Mouse (Mus musculus) forebrain, embryonic 15.5 days (tissue): ENCODE measurements around the gene Gm10972. TPM values are rescaled to one million over a fixed set of nuclear protein-coding genes. Genes with fewer than 3 reads are reported as not detected.
"Not testable (repeated sequence)": the region's sequence is repeated elsewhere in the genome, so short reads cannot be mapped to it uniquely, and the experiment has no call there.

Experiments
- ATAC-seq: fragments of 200-750 bp; cut with Nextera tagmentation; replicated peaks from 2 replicates; pipeline ENCODE4 v1.8.0; 2017; ENCODE audit warnings: mild to moderate bottlenecking, moderate TSS enrichment, moderate library complexity
- H3K27ac ChIP-seq: fragments of 300-500 bp; sonication (generic); replicated peaks from 2 replicates; pipeline ENCODE4 v1.5.1; 2015; ENCODE audit warnings: mild to moderate bottlenecking, inconsistent platforms
- H3K27me3 ChIP-seq: fragments of 300-500 bp; sonication (generic); 2 replicates; pipeline ENCODE4 v1.6.1; 2015; ENCODE audit warnings: inconsistent platforms
- H3K36me3 ChIP-seq: fragments of 300-500 bp; sonication (generic); 2 replicates; pipeline ENCODE4 v1.6.1; 2015; ENCODE audit warnings: mild to moderate bottlenecking, inconsistent platforms
- H3K4me1 ChIP-seq: fragments of 300-500 bp; sonication (generic); 2 replicates; pipeline ENCODE4 v1.6.1; 2015; ENCODE audit warnings: inconsistent platforms
- H3K4me2 ChIP-seq: fragments of 300-500 bp; sonication (generic); replicated peaks from 2 replicates; pipeline ENCODE4 v1.6.1; 2015; ENCODE audit warnings: mild to moderate bottlenecking, inconsistent platforms
- H3K4me3 ChIP-seq: fragments of 300-500 bp; sonication (generic); 2 replicates; pipeline ENCODE4 v1.5.1; 2015; ENCODE audit warnings: mild to moderate bottlenecking, inconsistent platforms
- H3K9ac ChIP-seq: fragments of 300-500 bp; sonication (generic); replicated peaks from 2 replicates; pipeline ENCODE4 v1.6.1; 2015; ENCODE audit warnings: mild to moderate bottlenecking, inconsistent platforms
- H3K9me3 ChIP-seq: fragments of 300-500 bp; sonication (generic); 2 replicates; pipeline ENCODE4 v1.6.1; 2016; ENCODE audit warnings: inconsistent platforms
- WGBS: fragments of 180-500 bp; shearing (Covaris S2); methylation state at CpG from one replicate; pipeline ENCODE4 v1.1.7; 2015; ENCODE audit warnings: mixed read lengths; 5-methylcytosine and 5-hydroxymethylcytosine counted together
- polyA plus RNA-seq: library from polyadenylated mRNA; unstranded; fragments of >200 nt; fragmentation: Nextera tagmentation; extraction: Ambion mirVana; gene quantifications from 2 replicates; pipeline ENCODE4 v1.2.1, GENCODE M21; 2015

The Gm10972 gene
- polyA plus RNA-seq, result not detected in 2 replicates

DNA sequence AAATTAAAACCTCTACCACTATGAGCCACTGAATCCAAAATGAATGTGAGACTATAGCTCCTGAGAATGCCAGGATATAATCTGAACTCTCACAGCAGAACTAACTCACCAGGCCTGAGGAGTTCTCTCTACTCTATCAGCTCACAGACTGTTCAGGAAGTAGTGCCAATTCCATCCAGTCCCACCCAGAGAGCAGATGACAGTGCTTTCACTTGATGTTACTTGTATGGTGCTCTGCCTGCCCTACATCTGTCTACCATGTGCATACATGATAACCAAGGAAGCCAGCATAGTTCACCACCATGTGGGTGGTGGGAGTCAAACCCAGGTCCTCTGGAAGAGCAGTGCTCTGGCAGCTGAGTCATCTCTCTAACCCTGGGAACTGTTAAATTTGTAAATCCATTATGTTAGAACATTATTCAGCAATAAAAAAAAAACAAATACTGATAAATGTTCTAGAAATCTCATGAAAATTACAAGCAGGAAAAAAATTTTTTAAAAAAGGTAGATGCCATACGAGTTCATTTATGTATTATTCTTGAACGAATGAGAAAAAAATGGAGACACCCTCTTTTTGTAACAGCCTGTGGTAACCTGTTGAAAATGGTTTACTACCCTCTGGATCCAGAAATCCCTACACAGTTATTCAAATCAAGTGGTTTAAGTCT lies at the start of gene Gm10972:
Gene Gm10972, plus strand, starts transcription at position 618 of the 668 bp plus-strand sequence.
- WGBS, result 75% methylated on average over 2 of the region's 2 CpGs
- ATAC-seq, result not testable (repeated sequence)

DNA sequence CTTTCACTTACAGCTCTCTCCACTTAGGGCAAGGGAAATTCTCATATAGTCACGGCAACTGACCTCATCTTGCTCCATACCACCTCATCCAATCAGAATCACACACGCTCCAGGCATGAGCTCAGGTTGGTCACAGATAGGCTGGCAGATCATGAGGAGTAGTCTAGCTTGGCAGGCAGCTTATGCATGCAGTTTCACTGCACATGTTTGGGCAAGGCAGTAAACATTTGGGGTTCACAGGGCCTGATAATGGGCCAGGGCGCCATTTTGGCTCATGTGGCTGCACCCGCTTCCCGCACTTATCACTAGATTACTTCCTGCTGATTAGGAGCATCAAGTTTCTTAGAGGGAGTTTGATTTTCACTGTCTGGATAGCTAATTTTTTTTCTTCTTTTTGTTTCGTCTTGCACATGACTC lies 47.0 kb upstream of the Gm10972 start:
- Histone ChIP-seq H3K4me3 (no peak overlapping the region), H3K27ac (no peak overlapping the region), H3K9me3 (no peaks in the 10 kb centered on the region), H3K9ac (no peak overlapping the region), H3K4me1 (no peaks in the 10 kb centered on the region), H3K27me3 (no peaks in the 10 kb centered on the region), H3K36me3 (no peaks in the 10 kb centered on the region), H3K4me2 (no peak overlapping the region)
- 96% methylated on average over 6 of the region's 6 CpGs for WGBS
- no peak for ATAC-seq

More for the DNA sequence above, at the start of gene Gm10972:
- not testable (repeated sequence) for H3K4me3 ChIP-seq, H3K27ac ChIP-seq, H3K27me3 ChIP-seq, H3K9me3 ChIP-seq, H3K36me3 ChIP-seq, H3K4me1 ChIP-seq, H3K4me2 ChIP-seq, H3K9ac ChIP-seq

DNA sequence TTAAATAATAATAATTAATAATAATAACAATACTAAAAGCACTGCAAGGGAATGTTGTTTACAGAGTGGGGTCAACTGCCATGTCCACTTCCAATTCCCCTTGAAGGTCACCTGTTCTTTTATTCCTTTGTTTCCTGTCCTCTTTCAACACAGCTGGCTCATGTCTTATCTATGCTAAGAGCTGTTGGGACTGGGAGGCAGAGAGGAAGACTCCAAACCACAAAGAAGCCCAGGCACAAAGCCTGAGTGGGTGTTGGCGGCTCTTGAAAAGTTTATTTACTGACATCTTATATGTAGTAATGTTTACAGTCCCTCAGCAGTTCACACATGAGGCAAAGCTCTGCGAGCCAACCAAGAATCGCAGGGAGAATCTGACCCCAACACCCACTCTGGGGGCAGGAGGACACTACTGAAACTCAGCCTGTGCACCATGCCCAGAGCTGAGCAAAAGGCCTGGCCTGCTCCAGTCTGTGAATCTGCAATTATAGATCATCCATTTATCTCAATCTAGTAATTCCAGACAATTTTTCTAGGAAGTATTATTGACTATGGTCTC lies 45.6 kb upstream of the Gm10972 start:
- ATAC-seq, result no peak
- no peak overlapping the region for H3K4me3 ChIP-seq
- H3K27ac ChIP-seq, result no peak overlapping the region
- H3K4me1 ChIP-seq, result no peaks in the 10 kb centered on the region
- 86% methylated on average over 3 of the region's 3 CpGs for WGBS
- H3K27me3 ChIP-seq, result no peaks in the 10 kb centered on the region
- no peak overlapping the region for H3K4me2 ChIP-seq
- no peaks in the 10 kb centered on the region for H3K36me3 ChIP-seq
- H3K9me3 ChIP-seq, result no peaks in the 10 kb centered on the region
- H3K9ac ChIP-seq, result no peak overlapping the region

DNA sequence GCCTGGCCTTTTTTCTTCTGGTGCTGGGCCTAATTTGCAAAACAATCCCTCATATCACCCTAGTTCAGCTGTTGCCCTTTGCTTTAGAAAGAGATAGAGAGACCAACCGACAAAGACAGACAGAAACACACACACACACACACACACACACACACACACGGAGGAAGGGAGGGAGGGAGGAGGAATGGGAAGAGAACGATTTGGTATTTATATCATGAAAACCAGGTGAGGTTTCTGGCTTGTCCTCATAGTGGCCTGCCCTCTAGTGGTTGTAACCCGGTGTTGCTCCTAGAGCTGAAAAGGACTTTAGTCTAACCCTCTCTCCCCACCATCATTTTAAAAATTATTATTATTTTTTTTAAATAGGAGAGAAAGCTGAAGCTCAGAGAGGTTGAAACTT lies 41.0 kb upstream of the Gm10972 start:
- Histone ChIP-seq H3K27me3 (no peaks in the 10 kb centered on the region), H3K4me2 (no peak overlapping the region), H3K27ac (no peak overlapping the region), H3K9me3 (no peaks in the 10 kb centered on the region), H3K9ac (no peak overlapping the region), H3K4me1 (no peaks in the 10 kb centered on the region), H3K4me3 (no peak overlapping the region), H3K36me3 (no peaks in the 10 kb centered on the region)
- ATAC-seq, result no peak
- 5% methylated on average over 4 of the region's 4 CpGs for WGBS

DNA sequence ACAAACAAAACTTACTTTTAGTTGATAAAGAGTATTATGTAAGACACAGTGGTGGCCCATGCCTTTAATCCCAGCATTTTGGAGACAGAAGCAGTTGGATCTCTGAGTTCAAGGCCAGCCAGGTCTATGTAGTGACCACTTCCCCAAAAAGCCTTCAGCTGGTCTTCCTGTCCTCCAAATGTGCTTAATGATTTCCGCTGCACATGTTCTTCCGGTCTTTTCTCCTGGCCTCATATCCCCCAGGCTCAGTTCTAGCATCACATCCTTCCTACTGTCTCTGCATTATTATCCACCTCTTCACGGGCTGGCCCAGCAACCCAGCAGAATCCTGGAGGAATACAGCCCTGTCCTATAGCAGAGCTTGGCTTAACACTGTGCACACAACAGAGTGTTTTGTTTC lies 33.3 kb upstream of the Gm10972 start:
- Histone ChIP-seq H3K36me3 (no peaks in the 10 kb centered on the region), H3K4me1 (peaks cover 15% of the 10 kb centered on the region), H3K4me3 (no peak overlapping the region), H3K9me3 (no peaks in the 10 kb centered on the region), H3K27me3 (no peaks in the 10 kb centered on the region), H3K9ac (no peak overlapping the region), H3K27ac (no peak overlapping the region), H3K4me2 (no peak overlapping the region)
- WGBS, result 91% methylated on average over 3 of the region's 3 CpGs
- ATAC-seq, result no peak

DNA sequence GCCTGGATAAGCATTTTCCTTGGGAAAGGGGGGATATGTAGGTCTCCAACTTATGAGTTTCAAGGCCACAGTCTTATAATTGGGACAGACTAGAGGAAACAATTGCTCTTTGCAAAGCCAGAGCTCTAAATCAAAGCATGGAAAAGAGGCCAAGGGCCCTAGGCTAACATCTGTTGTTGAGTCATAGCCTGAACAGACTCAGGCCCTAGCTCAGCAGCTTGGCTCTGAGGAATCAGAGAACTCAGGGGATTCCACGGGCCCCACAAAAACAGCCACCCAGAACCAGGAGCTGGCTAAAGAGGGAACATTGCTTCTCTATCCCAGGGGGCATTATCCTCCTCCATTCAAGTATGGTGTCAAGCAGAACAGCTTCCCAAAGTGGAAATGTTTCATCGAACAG lies 32.3 kb upstream of the Gm10972 start:
- Histone ChIP-seq H3K36me3 (no peaks in the 10 kb centered on the region), H3K27ac (peak overlapping the region; percentile 48; the same call in 1 of the 2 replicates), H3K4me2 (no peak overlapping the region), H3K9me3 (no peaks in the 10 kb centered on the region), H3K4me3 (no peak overlapping the region), H3K27me3 (no peaks in the 10 kb centered on the region), H3K9ac (no peak overlapping the region), H3K4me1 (peaks cover 15% of the 10 kb centered on the region)
- WGBS, result 75% methylated on average over 2 of the region's 2 CpGs
- no peak for ATAC-seq

DNA sequence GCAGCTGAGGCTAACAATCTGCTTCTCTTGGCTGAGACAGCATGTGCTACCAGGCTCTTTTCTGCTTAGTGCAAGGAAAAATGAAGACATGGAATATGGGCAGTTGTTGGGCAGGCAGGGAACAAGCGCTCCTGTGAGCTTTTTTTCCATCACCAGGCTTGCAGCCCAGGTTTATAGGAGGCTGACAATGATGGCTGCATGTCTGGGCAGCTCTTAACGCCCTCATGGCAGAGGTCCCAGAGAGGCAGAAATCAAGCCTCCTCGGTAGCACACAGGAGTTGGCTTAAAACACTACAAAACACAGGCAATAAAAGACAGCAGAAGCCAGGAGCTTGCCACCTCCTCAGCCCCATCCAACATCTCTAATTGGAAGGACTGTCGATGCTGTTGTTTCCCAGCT lies 31.6 kb upstream of the Gm10972 start:
- no peak for ATAC-seq
- peaks cover 15% of the 10 kb centered on the region for H3K4me1 ChIP-seq
- peak overlapping the region; percentile 48 for H3K27ac ChIP-seq
- H3K9ac ChIP-seq, result no peak overlapping the region
- H3K27me3 ChIP-seq, result no peaks in the 10 kb centered on the region
- no peaks in the 10 kb centered on the region for H3K9me3 ChIP-seq
- H3K4me3 ChIP-seq, result no peak overlapping the region
- H3K36me3 ChIP-seq, result no peaks in the 10 kb centered on the region
- no peak overlapping the region for H3K4me2 ChIP-seq
- WGBS, result 55% methylated on average over 4 of the region's 4 CpGs

DNA sequence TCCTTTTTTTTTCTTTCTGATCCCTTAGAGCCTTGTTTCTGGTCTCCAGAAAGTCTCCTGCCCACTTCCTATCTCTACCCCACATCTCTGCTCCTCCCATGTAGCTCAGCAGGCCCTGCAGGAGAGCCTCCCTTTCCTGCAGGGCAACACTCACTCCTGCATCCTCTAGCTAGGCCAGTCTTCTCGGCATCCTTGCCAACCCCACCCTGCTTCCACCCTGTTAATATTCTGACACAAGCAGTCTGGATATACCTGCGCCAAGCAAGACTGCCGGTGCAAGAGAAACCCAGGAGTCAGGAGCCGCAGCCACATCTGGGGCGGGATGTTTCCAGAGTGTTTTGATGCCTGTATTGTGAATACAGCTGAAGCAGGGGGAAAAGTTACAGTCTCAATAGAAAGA lies 31.1 kb upstream of the Gm10972 start:
- Histone ChIP-seq H3K9me3 (no peaks in the 10 kb centered on the region), H3K36me3 (no peaks in the 10 kb centered on the region), H3K9ac (no peak overlapping the region), H3K27ac (peak overlapping the region; percentile 48; the same call in 1 of the 2 replicates), H3K27me3 (no peaks in the 10 kb centered on the region), H3K4me3 (no peak overlapping the region), H3K4me1 (peaks cover 15% of the 10 kb centered on the region), H3K4me2 (no peak overlapping the region)
- no peak for ATAC-seq
- WGBS, result 78% methylated on average over 5 of the region's 5 CpGs

DNA sequence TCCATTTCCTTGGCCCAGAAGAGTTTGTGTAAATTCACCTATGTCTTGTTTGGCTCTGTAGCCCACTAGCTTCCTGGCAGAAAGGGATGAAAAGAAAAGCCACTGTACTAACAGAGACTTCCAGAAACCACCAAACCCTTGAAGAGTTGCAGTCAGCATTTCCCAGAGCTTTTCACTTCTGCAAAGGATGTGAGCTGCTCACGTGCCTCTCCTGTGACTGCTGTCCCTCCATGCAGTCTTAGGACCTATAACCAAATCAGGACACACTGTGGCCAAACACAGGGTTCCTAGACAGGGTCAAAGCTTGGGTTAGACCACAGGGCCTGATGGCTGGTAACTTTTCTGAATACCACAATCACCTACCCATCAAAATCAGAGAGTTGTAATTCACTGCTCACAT lies 30.6 kb upstream of the Gm10972 start:
- 82% methylated on average over 1 of the region's 1 CpGs for WGBS
- H3K27ac ChIP-seq, result no peak overlapping the region
- H3K9me3 ChIP-seq, result no peaks in the 10 kb centered on the region
- H3K36me3 ChIP-seq, result no peaks in the 10 kb centered on the region
- H3K4me3 ChIP-seq, result no peak overlapping the region
- H3K4me2 ChIP-seq, result no peak overlapping the region
- no peak for ATAC-seq
- no peaks in the 10 kb centered on the region for H3K27me3 ChIP-seq
- no peak overlapping the region for H3K9ac ChIP-seq
- H3K4me1 ChIP-seq, result peaks cover 15% of the 10 kb centered on the region

DNA sequence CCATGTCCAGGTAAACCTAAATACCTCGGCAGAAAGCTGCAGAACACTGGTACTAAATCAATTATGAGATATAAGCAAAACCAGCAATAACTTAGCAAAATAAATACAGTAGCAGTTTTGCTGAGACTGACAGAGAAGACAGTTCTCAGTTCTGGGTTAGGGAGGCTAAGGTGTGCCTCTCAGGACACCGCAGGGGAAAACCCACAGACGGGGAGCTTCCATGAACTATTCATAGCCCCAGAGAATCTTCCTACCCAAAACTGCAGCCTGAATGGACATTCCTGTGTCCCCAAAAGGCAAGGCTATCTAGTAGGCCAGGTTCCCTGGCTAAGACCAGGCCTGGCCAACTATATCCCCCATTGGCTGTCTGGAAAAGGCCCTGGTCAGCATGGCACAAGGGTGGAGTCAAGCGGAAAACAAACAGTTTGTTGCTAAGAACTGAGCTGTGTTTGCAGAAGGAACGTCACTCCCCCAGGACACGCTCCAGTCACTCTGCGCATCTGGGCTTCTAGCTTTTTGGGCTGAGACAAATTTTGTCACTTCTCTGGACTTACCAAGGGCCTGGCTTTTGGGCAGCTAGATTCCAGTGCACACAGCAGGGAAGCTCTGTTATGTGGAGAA lies 29.5 kb upstream of the Gm10972 start:
- ATAC-seq, result no peak
- no peaks in the 10 kb centered on the region for H3K36me3 ChIP-seq
- no peak overlapping the region for H3K4me2 ChIP-seq
- whole genome bisulfite sequencing, result 71% methylated on average over 7 of the region's 7 CpGs
- H3K27me3 ChIP-seq, result no peaks in the 10 kb centered on the region
- H3K4me3 ChIP-seq, result no peak overlapping the region
- H3K9ac ChIP-seq, result no peak overlapping the region
- no peak overlapping the region for H3K27ac ChIP-seq
- H3K9me3 ChIP-seq, result no peaks in the 10 kb centered on the region
- H3K4me1 ChIP-seq, result peaks cover 15% of the 10 kb centered on the region

DNA sequence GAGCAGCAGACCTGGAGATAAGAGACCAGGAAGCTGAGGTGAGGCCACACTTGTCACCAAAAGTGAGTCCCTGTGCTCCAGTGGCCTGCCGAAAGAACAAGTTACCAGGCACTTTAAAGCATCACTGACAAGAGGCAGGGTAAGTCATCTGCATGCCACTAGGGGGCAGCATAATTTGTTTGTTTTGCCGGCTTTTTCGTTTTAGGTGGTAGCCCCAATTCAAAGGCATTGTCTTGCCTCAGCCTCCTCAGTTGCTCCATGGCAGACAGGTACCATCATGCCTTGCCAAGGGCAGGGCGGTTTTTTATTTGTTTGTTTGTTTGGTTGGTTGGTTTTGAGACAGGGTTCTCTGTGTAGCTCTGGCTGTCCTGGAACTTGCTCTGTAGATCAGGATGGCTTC lies 26.2 kb upstream of the Gm10972 start:
- no peaks in the 10 kb centered on the region for H3K36me3 ChIP-seq
- no peak overlapping the region for H3K9ac ChIP-seq
- WGBS, result 61% methylated on average over 4 of the region's 4 CpGs
- H3K9me3 ChIP-seq, result no peaks in the 10 kb centered on the region
- no peak overlapping the region for H3K4me2 ChIP-seq
- no peak overlapping the region for H3K4me3 ChIP-seq
- H3K27ac ChIP-seq, result no peak overlapping the region
- peaks cover 2% of the 10 kb centered on the region; the same call in 1 of the 2 replicates for H3K4me1 ChIP-seq
- H3K27me3 ChIP-seq, result no peaks in the 10 kb centered on the region
- no peak for ATAC-seq

DNA sequence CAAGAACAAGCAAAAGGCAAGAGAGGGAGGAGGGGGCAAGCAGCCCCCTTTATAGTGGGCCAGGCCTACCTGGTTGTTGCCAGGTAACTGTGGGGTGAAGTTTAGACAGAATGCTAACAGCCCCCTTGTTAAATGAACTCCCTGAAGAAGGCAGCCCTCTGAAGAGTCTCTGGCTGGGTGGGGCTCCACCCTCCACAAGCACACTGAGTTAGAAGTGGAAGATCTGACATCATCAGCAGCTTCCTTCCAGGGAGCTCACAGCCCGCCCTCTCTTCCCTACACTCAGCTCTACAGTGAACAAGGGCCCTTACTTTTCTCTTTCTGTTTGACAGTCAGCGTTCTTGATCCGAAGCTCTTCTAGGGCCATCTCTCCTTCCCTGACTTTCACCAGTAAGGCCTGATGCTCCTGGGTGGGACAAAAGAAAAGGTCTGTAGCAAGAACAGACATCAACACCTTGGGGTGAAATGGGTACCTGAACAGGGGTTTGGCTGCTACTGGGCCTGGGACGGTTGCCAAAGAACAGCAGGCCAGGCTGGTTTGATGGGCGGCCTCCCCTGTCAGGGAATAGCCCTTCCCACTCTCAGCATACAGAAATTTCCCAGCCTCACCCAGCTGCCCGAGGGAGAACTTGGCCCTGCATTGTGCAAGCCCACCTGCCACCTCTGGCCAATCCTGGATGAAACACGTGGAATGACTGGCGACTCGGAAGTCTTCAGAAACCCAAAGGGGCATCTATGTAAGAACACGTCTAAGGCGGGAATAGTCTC lies 21.0 kb upstream of the Gm10972 start:
- Histone ChIP-seq H3K27me3 (no peaks in the 10 kb centered on the region), H3K36me3 (no peaks in the 10 kb centered on the region), H3K4me1 (no peaks in the 10 kb centered on the region), H3K27ac (no peak overlapping the region), H3K9ac (no peak overlapping the region), H3K4me3 (no peak overlapping the region), H3K9me3 (no peaks in the 10 kb centered on the region), H3K4me2 (no peak overlapping the region)
- ATAC-seq, result no peak
- 77% methylated on average over 11 of the region's 11 CpGs for WGBS
